Mouse (Mus musculus): Measurements from ENCODE around the gene Smarcb1.

GRCm38 (mm10) chr10:75852539-75853125, 68.8 kb downstream of the Smarcb1 start:
- TF ChIP-seq CTCF (IDR thresholded peaks at IDR 0.05; ENCODE audit: borderline replicate concordance, insufficient read depth, low read depth, low read length) (no peak), POLR2A (IDR thresholded peaks at IDR 0.05; ENCODE audit: borderline replicate concordance, insufficient read depth, low read length) (no peak)

Measured in cerebellum, adult 2 months (tissue).